Mouse (Mus musculus): ENCODE results near the gene Zfpl1.
"Not testable (repeated sequence)": the region's sequence is repeated elsewhere in the genome, so short reads cannot be mapped to it uniquely, and the experiment has no call there.

Gene Zfpl1

DNA sequence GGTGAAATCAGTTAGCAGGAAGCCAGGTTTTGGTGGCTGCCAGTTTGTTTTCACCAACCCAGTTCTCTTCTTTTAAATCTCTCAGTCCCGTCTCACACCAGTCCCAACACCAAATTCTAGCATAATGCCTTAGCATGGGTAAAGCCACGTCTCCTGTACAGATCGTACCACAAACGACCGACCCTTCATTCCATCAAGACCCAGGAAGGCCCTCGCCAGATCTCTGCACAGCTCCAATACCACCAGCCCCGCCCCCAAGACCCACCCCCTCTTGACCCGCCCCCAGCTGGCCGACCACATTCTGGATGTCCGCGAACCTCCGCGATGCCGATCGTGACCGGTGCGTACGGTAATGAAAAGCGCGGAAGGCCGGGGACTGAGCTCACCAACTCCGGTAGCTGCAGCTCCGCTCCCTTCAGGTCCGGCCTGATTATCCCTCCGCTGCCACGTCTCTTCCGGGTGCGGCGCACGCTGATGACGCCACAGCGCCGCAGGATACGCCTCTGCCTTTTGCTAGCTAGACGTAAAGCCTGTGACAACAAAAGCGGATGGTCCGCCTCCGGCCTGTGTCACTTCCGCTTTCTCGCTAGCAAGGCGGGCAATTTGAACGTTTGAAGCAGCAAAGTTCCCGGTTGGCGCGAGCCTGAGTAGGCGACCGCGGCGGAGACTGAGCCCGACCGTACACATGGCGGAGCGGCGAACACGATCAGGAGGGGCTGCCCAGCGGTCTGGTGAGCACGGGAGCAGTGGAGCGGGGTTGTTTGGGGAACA is at the start of gene Zfpl1, which contains the start of gene Cdca5:
TSS of gene Zfpl1 (minus strand) at position 479 of the 771 bp plus-strand sequence.
TSS of gene Cdca5 (plus strand) at position 506 of the 771 bp plus-strand sequence.
- peak; percentile 100 for DNase-seq (ENCODE audit: low read depth)

DNA sequence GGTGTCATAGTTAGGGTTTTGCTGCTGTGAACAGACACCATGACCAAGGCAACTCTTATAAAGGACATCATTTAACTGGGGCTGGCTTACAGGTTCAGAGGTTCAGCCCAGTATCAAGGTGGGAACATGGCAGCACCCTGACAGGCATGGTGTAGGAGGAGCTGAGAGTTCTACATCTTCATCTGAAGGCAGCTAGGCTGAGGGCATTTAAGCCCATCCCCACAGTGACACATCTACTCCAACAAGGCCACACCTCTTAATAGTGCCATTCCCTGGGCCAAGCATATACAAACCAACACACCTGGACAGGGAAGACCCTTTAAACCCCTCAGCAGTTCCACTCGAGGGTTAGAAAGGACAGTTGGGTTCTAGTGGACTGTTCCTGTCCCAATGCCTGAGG is 48.4 kb upstream of the Zfpl1 start:
- not testable (repeated sequence) for DNase-seq (ENCODE audit: low read depth)

DNA sequence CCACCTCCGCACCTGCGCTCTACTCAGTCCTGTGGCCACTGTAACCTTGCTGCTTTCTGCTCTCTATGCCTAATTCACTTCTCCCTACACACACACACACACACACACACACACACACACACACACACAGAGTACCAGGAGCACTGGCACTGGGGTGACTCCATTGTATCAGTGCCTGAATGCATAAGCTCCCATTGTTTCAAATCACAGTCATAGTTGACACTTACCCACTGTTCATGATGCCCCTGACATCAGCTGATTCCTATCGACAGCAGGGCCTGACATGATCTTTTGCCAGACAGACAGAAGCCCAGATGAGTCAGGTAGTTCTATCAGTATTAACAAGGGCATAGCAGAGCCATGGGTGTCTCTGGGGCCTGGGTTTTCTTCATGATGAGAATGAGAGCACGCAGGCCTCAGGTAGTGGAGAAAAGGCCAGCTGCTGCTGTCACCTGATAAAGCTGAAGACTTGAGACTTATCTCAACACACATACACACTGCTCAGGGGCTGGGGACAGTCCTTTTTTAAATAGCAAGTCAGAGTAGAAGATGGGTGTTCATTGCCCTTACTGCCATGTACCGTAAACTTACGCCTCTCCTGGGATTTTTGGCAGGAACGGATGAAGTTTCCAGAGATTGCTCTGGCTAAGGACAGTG is 47.5 kb upstream of the Zfpl1 start:
- no peak for DNase-seq (ENCODE audit: low read depth)

DNA sequence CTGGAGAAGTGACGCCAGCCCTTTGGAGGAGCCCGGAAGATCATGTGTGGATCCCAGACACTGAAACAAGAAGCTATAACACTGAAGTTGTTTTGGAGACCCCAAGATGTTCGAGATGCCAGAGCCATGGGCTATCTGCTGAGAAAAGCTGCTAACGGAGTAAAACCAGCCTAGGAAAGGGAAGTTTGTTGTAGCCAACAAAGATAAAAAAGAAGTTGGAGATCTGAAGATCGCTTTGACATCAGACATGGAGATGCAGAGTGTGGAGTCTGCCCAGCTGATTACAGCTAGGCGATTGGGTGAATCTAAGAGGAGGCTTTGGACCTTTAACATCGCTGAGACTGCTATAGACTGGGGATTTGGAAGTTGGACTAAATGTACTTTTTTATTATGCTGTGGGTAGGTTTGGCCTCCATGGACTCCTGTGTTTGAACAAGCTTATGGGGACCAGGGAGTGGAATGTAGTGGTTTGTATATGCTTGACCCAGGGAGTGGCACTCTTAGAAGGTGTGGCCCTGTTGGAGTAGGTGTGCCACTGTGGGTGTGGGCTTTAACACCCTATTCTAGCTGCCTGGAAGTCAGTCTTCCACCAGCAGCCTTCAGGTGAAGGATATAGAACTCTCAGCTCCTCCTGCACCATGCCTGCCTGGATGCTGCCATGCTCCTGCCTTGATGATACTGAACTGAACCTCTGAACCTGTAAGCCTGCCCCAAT is 45.8 kb upstream of the Zfpl1 start:
- DNase-seq (ENCODE audit: low read depth) = not testable (repeated sequence)

DNA sequence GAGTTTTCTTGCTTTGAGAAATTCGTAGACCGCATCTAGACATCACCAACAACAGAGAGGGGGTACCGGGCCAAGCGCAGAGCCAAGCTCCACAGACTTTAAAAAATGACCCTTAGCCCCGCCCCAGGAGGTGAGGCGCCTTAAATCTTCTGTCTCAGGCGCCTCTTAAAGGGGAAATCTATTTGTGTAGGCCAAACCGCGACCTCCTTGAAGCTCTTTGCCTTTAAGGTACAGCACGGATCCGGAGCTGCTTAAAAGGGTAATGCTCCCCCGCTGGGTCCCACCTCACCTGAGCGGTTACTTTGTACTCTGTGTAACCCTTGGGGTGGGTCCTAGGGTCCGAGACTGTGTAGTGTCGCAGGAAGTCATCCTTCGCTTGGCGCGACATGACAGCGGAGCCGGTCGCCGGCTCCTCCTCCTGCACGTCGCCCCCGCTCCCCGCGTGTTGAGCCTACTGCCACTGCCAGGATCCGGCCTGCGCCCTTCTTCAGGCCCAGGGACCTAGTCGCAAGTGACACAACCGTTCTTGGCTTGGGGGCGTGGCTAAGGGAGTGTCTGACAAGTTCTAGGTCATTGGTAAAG is 43.1 kb upstream of the Zfpl1 start, which contains the start of gene Snx15:
TSS of gene Snx15 (minus strand) at position 545 of the 582 bp plus-strand sequence.
- peak; percentile 94 for DNase-seq (ENCODE audit: low read depth)

DNA sequence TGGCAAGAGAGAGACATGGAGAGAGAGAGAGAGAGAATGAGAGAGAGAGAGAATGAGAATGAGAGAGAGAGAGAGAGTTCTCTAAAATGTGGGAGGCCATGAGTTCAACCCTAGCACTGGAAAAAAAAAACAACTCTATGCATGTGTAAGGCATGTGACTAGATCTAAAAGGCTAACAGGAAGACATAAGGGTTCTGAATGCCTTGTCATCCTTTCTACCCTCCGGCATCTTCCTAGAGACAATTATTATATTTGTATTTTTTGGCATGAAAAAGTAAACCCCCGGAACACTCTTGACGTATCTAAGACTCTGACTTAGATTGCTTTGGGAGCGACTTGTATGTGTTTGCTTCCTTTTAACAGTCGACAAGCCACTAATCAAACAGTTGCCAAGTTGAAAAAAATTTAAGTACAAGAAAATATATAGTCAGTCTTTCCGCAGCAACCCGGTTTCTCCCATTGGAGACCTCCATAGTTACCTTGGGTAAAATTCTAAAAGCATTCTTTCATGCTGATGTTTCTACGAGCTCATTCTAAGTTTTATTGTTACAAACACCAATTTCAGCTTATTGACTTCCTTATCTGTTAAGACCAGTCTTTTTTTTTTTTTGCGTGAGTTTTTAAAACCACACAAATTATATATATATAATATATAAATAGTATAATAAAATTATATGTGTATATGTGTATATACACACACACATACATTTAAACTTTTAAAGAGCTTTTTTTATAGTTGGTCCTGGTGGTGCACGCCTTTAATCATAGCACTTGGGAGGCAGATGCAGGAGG is 42.2 kb upstream of the Zfpl1 start:
- no peak for DNase-seq (ENCODE audit: low read depth)

DNA sequence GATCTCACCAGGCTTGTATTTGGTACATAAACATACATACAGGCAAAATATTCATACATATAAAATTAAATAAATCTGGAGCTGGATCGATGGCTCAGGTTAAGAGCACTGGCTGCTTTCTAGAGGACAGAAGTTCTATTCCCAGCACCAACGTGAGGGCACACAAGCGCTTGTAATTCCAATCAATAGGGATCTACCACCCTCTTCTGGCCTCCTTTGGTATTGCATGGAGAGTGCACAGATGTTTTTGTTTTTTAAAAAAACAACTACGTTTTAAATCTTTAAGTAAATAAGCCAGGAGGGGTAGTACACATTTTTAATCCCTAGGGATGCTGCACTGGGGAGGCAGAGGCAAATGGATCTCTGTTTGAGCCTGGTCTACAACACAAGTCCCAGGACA is 41.5 kb upstream of the Zfpl1 start:
- peak; percentile 82 for DNase-seq (ENCODE audit: low read depth)

DNA sequence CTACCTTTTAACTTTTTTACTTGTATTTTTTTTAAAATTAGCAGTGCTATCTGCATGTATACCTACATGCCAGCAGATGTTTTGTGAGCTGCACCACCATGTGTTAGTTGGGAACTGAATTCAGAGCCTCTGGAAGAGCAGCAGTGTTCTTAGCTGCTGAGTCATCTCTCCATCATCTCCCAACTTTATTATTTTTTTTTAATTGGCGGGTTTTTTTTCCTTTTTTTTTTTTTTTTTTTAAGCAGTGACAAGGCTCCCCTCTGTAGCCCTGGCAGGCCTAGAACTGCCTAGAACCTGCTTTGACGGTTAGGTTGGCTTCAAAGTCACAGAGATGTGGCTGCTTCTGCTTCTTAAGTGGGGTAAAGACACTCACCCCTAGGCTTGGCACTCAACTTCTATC is 40.1 kb upstream of the Zfpl1 start:
- peak; percentile 54 for DNase-seq (ENCODE audit: low read depth)

DNA sequence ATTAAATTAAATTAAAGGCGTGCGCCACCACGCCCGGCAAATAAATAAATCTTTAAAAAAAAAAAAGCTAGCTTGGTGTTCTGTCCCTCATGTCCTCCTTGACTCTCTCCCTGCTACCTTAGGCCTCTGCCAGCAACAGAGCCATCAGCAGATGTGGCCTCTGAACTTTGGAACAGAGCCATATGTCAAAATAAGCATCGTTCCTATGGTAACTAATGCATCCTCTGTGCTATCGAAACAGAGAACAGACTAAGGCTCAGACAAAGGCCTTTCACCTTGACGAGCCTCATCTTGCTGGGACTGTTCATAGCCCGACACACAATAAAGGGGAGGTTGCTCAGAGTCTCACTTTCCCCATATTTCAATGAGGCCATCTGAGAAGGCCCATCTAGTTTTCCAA is 38.6 kb upstream of the Zfpl1 start:
- no peak for DNase-seq (ENCODE audit: low read depth)

DNA sequence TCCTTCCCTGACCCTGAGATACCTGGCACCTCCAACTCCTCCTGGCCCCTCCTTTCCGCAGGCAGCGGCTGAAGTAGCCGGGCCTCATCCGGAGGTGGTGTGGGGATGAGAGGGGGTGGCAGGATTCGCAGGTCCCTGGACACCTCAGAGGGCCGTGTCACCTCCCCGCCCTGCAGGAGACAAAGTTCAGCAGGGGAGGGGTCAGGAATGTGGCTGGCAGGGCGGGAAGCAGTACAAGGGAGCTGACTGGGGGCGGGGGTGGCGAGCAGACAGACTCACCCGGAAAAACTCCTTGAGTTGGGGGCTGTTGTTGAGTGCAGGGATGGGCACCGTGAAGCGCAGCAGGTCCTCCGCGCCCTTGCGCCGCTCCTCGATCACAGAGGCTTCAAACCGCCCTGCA is 37.0 kb upstream of the Zfpl1 start:
- no peak for DNase-seq (ENCODE audit: low read depth)

DNA sequence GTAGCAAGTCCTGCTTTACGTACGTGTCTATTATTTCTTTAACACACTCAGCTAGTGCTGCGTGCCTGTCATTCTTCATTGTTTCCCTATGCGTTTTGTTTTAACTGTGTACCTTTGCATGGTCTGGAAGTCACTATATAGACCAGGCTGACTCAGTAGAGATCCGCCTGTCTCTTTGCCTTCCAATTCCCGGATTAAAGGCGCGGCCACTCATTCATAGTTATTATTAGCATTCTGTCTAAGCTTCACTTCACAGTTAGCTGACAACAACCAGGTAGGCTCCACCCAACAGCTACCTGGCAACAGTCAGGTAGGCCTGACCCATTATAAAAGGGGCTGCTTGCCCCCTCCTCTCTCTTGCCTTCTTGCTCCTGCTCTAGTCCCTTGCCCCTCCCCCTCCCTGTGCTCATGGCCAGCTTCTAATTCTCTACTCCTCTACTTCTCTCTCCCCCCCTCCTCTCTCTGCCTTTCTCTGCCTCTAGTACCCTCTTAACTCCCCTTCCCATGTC is 34.0 kb upstream of the Zfpl1 start:
- DNase-seq (ENCODE audit: low read depth) = no peak

DNA sequence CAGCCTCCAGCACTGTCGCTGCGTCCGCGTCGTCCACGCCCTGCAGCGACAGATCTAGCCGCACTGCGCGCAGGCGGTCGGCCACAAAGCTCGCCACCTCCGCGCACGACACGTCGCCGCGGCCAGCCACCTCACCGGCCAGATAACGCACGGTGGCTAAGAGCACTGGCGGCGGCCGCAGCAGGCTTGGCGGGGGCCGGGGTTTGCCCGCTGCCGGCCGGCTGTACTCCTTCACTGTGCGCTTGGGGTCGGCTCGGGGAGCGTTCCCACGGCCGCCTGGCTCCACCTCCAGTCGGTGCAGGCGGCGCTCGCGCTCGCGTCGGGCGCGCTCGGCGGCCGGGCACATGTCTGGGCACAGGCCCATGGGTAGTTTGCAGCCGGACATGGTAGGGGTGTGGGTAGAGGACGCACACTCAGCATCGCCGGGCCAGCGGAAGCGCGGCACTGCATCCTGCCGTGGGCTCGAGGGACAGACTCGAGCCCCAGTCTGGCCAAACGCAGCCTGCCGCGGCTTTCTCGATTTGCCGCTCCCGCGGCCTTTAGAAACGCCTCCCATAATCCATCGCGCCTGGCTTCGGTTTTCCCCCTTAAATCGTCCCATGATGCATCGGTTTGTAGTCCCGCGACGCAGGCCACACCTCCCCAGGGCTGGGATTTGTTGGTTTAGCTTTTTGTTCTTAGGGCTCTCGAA is 33.4 kb upstream of the Zfpl1 start, which contains the start of gene Sac3d1:
TSS of gene Sac3d1 (minus strand) at position 665 of the 691 bp plus-strand sequence.
- DNase-seq (ENCODE audit: low read depth) = peak; percentile 96

DNA sequence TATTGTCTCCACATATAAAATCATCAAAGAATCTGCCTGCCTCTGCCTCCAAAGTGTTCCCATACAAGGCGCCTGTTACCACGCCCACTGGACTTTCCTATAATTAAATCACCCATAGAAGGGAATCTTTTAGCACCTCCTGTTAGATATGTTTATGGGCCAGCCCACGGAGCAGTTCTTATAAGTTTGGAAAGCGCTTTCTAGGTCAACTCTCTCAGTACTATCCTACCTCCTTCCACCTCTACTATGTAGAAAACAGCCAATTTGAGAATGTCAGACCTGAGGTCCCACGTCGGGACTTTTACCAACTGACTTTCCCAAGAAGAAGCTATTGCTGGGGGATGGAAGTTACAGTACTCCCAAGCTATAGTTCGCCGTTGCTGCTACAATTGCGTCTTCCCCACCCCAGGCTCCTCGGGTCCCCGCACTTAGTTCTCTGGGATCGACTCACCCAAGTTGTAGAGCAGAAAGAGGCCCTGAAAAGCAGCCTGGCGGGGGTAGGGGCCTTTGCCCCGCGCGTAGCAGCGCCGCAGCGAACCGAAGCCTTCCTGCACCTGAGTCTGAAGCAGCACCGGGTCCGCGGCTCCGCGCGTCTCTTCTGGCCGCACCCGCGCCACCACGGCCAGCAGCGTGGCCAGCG is 32.7 kb upstream of the Zfpl1 start:
- no peak for DNase-seq (ENCODE audit: low read depth)

DNA sequence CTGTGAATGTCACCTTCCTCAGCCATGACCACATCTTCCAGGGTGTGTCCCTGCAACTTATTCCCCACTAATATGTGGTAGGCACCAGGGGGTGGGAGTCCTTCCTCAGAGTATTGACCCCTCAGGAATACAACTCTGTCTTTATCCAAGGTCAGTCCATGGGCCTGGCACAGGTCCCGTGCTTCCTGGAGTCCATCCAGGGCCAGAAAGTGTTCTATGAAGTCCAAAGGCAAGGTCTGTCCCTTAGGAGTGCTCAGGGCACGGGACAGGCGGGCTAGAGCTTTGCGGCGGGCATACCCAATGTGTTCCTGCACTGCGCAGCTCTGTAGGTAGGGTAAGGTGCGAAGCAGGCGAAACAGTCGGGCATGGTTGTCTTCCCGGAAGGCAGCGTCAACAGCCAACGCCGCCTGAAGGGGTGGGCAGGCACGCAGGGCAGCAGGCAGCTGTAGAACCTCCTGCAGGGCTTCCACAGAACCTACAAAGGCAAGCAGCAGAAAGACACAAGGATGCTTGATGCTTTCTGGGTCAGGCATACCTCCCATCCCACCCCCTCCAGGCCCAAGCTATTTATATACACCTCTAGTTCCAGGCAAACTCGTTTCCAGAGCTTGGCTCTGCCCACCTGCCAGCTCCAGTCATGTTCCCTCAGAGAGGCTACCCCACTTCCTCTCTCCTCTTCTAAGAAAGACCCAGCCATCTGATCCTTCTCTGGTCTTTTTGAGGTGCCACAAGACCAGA is 31.5 kb upstream of the Zfpl1 start:
- DNase-seq (ENCODE audit: low read depth) = no peak

DNA sequence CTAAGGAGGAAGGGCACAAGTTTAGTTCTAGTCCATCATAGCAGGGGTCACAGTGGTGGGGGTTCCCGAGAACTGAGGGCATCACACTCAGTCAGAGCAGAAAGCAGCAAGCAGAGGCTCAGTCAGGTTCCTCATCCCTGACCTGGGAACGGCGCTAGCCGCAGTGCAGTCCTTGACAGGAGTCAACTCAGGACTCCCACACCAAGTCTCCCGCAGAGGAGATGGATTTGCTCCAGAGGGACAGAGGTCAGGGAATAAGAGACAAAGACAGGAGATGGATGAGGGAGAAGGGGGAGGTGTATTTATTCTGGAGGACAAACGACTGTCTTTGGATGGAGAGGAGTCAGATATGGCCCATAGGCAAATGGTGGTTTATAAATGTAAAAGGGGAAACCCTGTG is 28.4 kb upstream of the Zfpl1 start:
- no peak for DNase-seq (ENCODE audit: low read depth)

DNA sequence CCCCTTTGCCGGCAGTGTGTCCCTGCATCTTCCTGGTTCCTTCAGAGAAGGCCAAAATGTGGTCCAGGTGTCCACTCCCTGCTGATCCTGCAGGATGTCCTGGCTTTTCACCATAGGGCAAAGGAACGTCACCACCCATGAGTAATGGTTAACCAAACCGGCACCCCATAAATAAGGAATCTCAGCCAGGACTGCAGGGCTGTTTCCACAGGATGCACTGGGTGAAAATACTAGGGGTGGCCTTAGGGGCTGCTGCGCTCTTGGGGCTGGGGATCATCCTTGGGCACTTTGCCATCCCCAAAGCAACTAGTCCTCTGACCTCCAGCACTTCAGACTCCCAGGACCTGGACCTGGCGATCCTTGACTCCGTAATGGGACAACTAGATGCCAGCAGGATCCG is 20.8 kb upstream of the Zfpl1 start, which contains the start of gene Naaladl1:
TSS of gene Naaladl1 (plus strand) at position 197 of the 400 bp plus-strand sequence.
- no peak for DNase-seq (ENCODE audit: low read depth)

DNA sequence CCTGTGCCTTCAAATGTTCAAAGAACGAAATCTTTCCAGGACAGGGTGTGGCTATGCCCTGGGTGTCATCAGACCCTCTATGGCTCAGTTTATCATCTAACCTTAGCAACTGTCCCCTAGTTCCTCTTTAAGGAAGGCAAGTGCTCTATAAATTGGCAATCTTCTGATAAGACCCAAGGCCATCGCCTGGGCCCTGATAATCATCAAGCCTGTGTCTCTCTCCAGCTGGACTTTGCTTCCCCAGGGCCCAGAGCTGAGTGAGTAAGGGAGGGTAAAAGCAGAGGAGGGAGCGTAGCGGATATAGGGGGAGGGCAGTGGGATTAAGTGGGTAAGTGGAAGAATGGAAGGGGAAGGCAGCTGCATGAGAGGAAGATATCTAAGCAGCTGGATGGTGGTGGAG is 19.7 kb upstream of the Zfpl1 start:
- no peak for DNase-seq (ENCODE audit: low read depth)

DNA sequence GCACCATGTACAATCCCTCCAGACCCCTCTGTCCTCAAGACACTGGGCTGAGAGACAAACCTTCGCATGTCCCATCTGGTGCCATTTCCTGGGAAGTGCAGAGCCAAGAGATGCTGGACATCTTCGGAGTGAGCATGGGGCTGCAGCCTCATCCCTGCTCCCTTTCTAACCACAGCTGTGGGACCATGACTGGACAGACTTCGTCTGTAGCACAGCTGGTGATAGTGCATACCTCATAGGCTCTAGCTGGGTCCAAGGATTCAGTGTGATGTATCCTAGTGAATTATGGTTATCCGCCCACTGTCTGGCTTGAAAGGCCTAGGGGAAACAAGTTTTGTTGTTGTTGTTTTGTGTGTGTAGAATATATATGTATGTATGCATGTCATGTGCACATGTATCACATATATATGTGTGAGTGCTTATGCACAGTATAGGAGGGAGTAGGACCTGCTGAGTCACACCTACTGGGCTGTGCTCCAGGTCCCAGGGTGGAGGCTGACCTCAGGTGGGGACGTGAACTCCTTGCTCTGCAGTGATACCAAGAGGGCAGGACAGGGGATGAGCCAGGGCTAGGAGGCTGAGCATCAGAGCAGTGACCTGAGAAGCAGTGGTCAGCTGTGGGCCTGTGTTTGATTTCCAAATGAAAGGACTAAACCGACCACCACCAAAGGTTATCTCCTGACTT is 17.6 kb upstream of the Zfpl1 start:
- peak; percentile 35 for DNase-seq (ENCODE audit: low read depth)

DNA sequence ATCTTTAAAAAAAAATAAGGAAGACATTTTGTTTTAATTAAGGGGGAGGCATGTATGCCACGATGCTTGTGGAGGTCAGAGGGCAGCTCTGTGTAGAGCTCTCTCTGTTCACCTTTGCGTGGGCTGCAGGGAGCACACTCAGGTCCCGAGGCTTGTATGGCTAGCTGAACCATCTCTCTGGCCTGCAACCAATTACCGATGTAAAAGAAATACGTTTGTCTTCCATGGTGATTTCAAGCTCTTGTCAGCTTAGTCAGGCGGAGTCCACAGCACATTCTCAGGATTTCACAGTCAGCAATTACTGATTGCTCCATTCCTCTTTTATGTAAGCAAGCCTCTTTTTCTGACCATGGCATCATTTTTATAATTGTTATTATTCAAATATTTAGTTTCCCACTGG is 16.4 kb upstream of the Zfpl1 start:
- DNase-seq (ENCODE audit: low read depth) = peak; percentile 71
